Mouse (Mus musculus) liver, embryonic 11.5 days (tissue): ENCODE measurements around the gene Ndufs8. TPM values are rescaled to one million over a fixed set of nuclear protein-coding genes. Genes with fewer than 3 reads are reported as not detected.
"Not testable (repeated sequence)": the region's sequence is repeated elsewhere in the genome, so short reads cannot be mapped to it uniquely, and the experiment has no call there.

Experiments
- ATAC-seq: fragments of 200-750 bp; cut with Nextera tagmentation; replicated peaks from 2 replicates; pipeline ENCODE4 v1.8.0; 2017; ENCODE audit warnings: moderate number of reproducible peaks, mild to moderate bottlenecking, moderate TSS enrichment, moderate library complexity; ENCODE audit not compliant: low FRiP score
- DNase-seq: peaks from one replicate; pipeline ENCODE4 v3.0.0-alpha.2; 2017; ENCODE audit warnings: low spot score
- H3K27ac ChIP-seq: fragments of 300-500 bp; sonication (generic); 2 replicates; pipeline ENCODE4 v1.5.1; 2014; ENCODE audit warnings: mild to moderate bottlenecking, low read depth, low read length, control low read depth
- H3K27me3 ChIP-seq: fragments of 300-500 bp; sonication (generic); replicated peaks from 2 replicates; pipeline ENCODE4 v1.6.1; 2014; ENCODE audit warnings: low read length, mixed read lengths; ENCODE audit not compliant: control insufficient read depth, insufficient read depth
- H3K36me3 ChIP-seq: fragments of 300-500 bp; sonication (generic); 2 replicates; pipeline ENCODE4 v1.6.1; 2014; ENCODE audit warnings: mild to moderate bottlenecking, low read length, moderate library complexity, mixed read lengths; ENCODE audit not compliant: control insufficient read depth, insufficient read depth
- H3K4me1 ChIP-seq: fragments of 300-500 bp; sonication (generic); replicated peaks from 2 replicates; pipeline ENCODE4 v1.6.1; 2014; ENCODE audit warnings: low read length, mixed read lengths; ENCODE audit not compliant: control insufficient read depth, insufficient read depth
- H3K4me2 ChIP-seq: fragments of 300-500 bp; sonication (generic); 2 replicates; pipeline ENCODE4 v1.6.1; 2014; ENCODE audit warnings: mild to moderate bottlenecking, control low read depth, moderate library complexity
- H3K4me3 ChIP-seq: fragments of 300-500 bp; sonication (generic); 2 replicates; pipeline ENCODE4 v1.5.1; 2014; ENCODE audit warnings: low read depth, low read length, control low read depth
- H3K9ac ChIP-seq: fragments of 300-500 bp; sonication (generic); 2 replicates; pipeline ENCODE4 v1.6.1; 2014; ENCODE audit warnings: low read depth, low read length, control low read depth
- H3K9me3 ChIP-seq: fragments of 300-500 bp; sonication (generic); 2 replicates; pipeline ENCODE4 v1.6.1; 2016; ENCODE audit warnings: low read length, inconsistent platforms, mixed read lengths; ENCODE audit not compliant: control insufficient read depth
- WGBS: fragments of 180-500 bp; shearing (Covaris S2); extraction: QIAGEN DNeasy Blood & Tissue Kit; methylation state at CpG from one replicate; pipeline ENCODE4 v1.1.7; 2014; 5-methylcytosine and 5-hydroxymethylcytosine counted together
- polyA plus RNA-seq: library from polyadenylated mRNA; unstranded; fragments of >200 nt; fragmentation: Nextera tagmentation; extraction: Ambion mirVana; gene quantifications from 2 replicates; pipeline ENCODE4 v1.2.1, GENCODE M21; 2014

Ndufs8 gene
- polyA plus RNA-seq: 278 and 287 TPM in 2 replicates

DNA sequence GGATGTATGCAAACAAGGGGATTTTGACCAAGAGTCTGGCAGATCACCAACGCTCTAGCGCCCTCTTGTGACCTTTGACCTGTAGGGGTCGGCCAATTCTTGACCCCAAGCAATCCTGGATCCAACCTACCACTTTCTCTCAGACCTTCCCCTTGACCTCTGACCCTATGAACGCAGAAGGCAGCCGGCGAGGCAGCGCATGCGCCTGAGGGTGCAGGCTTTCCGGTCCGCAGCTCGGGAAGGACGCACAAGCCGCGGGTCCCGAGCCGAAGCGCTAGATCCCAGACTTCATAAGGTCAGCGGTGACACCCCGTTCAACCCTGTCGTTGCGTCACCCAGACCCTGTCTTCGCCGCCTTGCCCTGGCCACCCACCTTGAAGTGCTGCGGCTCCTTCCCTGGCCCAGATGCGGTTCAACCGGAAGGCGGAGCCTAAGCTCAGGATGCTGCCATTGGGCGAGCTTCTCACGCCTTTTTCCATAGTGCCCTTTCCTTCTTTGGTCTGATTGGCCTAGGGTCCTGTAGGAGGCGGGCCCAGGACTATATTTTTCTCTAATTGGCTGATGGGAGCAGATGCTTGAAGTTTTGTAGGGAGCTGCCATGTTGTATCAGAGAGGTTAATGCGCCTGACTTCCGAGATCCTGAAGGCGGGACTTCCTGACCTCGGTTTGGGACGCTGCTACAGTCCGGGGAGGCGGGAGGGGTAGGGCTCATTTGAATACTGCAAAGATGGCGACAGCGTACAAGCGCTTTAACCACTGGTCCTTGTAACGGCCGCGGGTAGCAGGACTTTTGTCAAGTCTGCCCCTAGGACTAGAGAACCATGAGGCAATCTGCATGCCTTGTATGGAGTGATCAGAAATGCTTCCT lies at the start of gene Ndufs8:
TSS of gene Ndufs8 (minus strand) at position 438 of the 868 bp plus-strand sequence.
- Histone ChIP-seq H3K9me3 (no peaks in the 10 kb centered on the region), H3K4me3 (peak within 1 kb of the TSS; percentile 69), H3K4me1 (peaks cover 17% of the 10 kb centered on the region), H3K9ac (peak within 1 kb of the TSS; percentile 73), H3K36me3 (peaks cover 16% of the 10 kb centered on the region), H3K27me3 (no peaks in the 10 kb centered on the region), H3K4me2 (peak within 1 kb of the TSS; percentile 75), H3K27ac (peak within 1 kb of the TSS; percentile 50; the same call in 1 of the 2 replicates)
- ATAC-seq (peak; percentile 97), DNase-seq (peak; percentile 88)
- WGBS: 1% methylated on average over 43 of the region's 43 CpGs

DNA sequence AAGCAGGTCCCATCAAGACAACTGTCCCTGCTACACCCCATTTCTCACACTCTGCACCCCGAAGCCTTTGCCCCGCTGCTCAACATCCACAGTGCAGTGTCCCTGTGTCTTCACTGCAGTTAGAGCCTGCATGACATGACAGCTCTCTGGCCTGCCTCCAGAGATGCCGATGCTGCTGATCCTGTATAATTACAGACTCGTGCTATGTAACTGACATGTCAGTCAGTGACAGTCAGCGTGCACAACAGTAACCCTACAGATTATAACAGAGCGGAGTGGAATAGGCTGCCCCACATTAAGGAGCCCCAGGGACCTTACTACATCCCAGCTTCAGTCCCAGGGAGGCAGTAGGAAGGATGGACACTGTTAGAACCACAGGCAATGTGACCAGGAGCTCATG lies 49.2 kb upstream of the Ndufs8 start:
- H3K4me2 ChIP-seq, H3K9ac ChIP-seq, H3K9me3 ChIP-seq, H3K4me3 ChIP-seq, H3K27me3 ChIP-seq, ATAC-seq, H3K4me1 ChIP-seq, H3K36me3 ChIP-seq, H3K27ac ChIP-seq, DNase-seq: not testable (repeated sequence)
- 86% methylated on average over 6 of the region's 6 CpGs for WGBS

DNA sequence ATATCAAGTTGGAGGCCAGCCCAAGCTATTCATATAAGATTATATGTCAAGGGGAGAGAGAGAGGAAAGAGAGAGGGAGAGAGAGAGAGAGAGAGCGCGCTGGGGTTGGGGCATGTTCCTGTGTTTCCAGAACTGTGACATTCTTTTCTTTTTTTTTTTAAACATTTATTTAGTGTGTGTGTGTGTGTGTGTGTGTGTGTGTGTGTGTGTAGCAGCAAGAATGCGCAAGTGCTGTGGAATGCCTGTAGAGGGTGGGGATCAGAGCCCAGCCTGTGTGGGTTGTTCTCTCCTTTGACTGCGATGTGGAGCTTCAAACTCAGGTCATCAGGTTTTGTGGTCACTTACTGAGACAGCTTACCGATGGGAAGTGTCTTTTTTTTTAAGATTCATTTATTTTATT lies 47.6 kb upstream of the Ndufs8 start:
- ATAC-seq: no peak
- no peak overlapping the region for H3K4me3 ChIP-seq

DNA sequence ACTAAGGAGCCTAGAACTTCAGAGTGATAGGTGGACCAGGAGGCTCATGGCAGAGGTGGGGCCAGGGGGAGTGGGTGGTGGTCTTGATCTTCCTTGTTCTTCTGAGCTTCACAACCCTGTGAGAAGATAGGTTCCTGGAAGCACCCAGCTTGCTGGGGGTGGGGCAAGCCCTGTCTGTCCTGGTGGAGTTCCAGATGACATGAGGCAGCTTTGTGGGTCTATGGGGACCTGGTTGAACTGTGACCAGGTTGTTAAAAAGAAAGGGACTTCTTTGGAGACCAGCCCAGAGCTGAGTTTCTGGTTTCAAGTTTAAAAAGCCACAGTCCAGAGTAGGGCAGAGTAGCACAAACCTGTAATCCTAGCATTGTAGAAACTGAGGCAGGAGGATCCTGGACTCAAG lies 46.5 kb upstream of the Ndufs8 start:
- Histone ChIP-seq H3K9me3 (no peaks in the 10 kb centered on the region), H3K4me3 (no peak overlapping the region), H3K4me2 (no peak overlapping the region), H3K27me3 (no peaks in the 10 kb centered on the region), H3K9ac (no peak overlapping the region), H3K36me3 (no peaks in the 10 kb centered on the region), H3K4me1 (no peaks in the 10 kb centered on the region), H3K27ac (no peak overlapping the region)
- ATAC-seq (no peak), DNase-seq (no peak)

More for the DNA sequence above, 47.6 kb upstream of the Ndufs8 start:
- DNase-seq: no peak
- Histone ChIP-seq H3K27ac (no peak overlapping the region), H3K36me3 (no peaks in the 10 kb centered on the region), H3K9me3 (no peaks in the 10 kb centered on the region), H3K9ac (no peak overlapping the region), H3K4me2 (no peak overlapping the region), H3K4me1 (no peaks in the 10 kb centered on the region), H3K27me3 (no peaks in the 10 kb centered on the region)
- 76% methylated on average over 5 of the region's 5 CpGs for WGBS

GRCm38 (mm10) chr19:3958470-3958869 lies 45.9 kb upstream of the Ndufs8 start, which contains the start of gene Aldh3b3:
Gene Aldh3b3, plus strand, starts transcription at chr19:3958645.
- H3K9ac ChIP-seq: no peak within 1 kb of the TSS
- DNase-seq (no peak), ATAC-seq (no peak)
- H3K4me1 ChIP-seq: no peaks in the 10 kb centered on the region
- H3K27ac ChIP-seq: no peak within 1 kb of the TSS
- H3K4me3 ChIP-seq: no peak within 1 kb of the TSS
- WGBS: 76% methylated on average over 4 of the region's 4 CpGs
- no peaks in the 10 kb centered on the region for H3K36me3 ChIP-seq
- no peak within 1 kb of the TSS for H3K4me2 ChIP-seq
- H3K9me3 ChIP-seq: no peaks in the 10 kb centered on the region
- no peaks in the 10 kb centered on the region for H3K27me3 ChIP-seq

DNA sequence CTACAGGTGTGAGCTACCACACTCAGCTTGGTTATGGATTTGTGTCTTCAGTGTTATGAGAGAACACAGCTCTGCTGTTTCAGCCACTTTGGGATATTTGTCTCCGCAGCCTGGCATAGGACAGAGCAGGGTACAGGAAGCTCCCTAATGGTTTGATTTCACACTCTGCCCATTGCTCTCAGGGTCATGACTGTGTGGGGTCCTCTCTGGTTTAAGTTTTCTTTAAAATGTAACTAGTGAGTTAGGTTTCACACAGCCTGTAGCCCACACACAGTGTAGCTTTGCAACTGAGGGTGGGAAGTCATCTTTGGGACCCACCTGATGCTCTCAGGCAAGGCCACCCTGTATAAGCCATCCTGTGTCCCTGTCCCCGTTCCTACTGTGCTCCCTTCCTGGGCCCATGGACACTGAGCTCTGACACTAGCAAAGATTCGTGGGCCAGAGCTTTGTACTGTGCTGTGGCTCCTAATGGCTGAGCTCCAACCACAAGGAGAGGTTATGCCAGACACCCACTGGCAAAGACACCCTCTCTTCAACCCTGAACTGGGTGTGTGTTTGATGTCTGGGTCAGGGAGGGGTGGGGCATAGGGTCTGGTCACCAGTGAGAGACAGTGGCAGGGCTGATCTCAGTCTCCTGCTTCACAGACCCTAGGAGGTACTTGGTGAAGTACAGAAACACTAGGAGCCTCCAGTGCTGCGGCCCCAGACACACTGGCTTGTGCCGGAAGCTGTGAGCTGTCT lies 44.9 kb upstream of the Ndufs8 start:
- not testable (repeated sequence) for DNase-seq, H3K9me3 ChIP-seq, H3K36me3 ChIP-seq, ATAC-seq, H3K27ac ChIP-seq, H3K4me2 ChIP-seq, H3K9ac ChIP-seq, H3K27me3 ChIP-seq, H3K4me3 ChIP-seq, H3K4me1 ChIP-seq
- 72% methylated on average over 5 of the region's 5 CpGs for WGBS

DNA sequence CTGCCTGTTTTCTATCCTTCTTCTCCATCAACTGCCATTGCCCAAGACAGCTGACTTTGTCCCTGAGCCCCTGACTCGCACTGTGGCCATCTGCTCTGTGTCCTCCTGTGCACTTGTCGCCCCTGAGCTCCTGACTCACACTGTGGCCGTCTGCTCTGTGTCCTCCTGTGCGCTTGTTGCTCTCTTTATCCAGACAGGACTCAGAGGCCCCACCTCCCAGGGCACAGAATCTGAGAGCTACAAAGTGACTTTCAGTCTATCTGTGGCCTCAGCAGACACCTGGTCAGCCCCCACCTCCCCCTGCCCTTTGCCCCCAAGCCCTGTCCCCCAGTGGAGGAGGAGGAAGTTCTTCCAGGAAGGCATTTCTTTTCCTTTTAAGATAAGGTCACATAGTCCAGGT lies 43.2 kb upstream of the Ndufs8 start:
- H3K36me3 ChIP-seq: no peaks in the 10 kb centered on the region
- no peak overlapping the region for H3K27ac ChIP-seq
- no peaks in the 10 kb centered on the region for H3K4me1 ChIP-seq
- ATAC-seq (no peak), DNase-seq (no peak)
- H3K4me2 ChIP-seq: no peak overlapping the region
- H3K9ac ChIP-seq: no peak overlapping the region
- 40% methylated on average over 4 of the region's 4 CpGs for WGBS
- no peak overlapping the region for H3K4me3 ChIP-seq
- no peaks in the 10 kb centered on the region for H3K27me3 ChIP-seq
- no peaks in the 10 kb centered on the region for H3K9me3 ChIP-seq

- Histone ChIP-seq H3K4me3 (no peak overlapping the region), H3K4me1 (no peaks in the 10 kb centered on the region), H3K27me3 (no peaks in the 10 kb centered on the region), H3K27ac (no peak overlapping the region), H3K9ac (no peak overlapping the region), H3K4me2 (no peak overlapping the region), H3K36me3 (no peaks in the 10 kb centered on the region), H3K9me3 (no peaks in the 10 kb centered on the region)
- WGBS: 61% methylated on average over 3 of the region's 3 CpGs
- no peak for DNase-seq
- no peak for ATAC-seq
Measured at GRCm38 (mm10) chr19:3955033-3955432, 42.5 kb upstream of the Ndufs8 start.
